7 mouse cellular contexts compared by ENCODE assay signal in the genomic region with DNA sequence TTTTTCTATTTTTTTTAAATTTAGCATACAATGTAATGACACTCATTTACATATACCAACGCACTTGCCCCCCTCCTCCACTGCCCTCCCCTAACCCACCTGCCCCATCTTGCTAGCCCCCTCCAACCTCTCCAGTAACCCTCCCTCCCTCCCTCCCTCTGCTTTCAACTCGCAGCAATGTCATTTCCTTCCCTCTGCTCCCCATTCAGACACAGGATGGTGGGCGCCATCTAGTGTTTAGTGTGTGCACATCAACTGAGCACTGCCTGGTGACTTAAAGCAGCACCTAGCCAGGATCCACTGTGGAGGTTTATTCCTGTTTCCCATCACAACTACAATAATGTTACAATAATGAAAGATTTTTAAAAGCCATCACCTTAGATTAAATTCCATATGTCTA.
DNase-seq lines count a peak whose midpoint lies in the region; ATAC-seq and TF ChIP-seq lines count a peak whose summit lies in the region.

No protein-coding gene starts in this region.

- TF ChIP-seq POLR2A in MEL (IDR thresholded peaks at IDR 0.05; ENCODE audit: control insufficient read depth in 1 of 2, insufficient read depth in 1 of 2, low read depth in 1 of 2, low read length in 2 of 2, poor library complexity in 1 of 2) = no peak

- peak; percentile 6 for TF ChIP-seq RAD21 in MEL (IDR thresholded peaks at IDR 0.05; ENCODE audit: low read depth, low read length)

- H3K79me2 ChIP-seq in MEL (ENCODE audit: control insufficient read depth, insufficient read depth, low read length, poor library complexity) = no peaks in the 10 kb centered on the region

- TF ChIP-seq CTCF in MEL (IDR thresholded peaks at IDR 0.05 in 2 of 3, conservative IDR thresholded peaks at IDR 0.05 in 1 of 3; ENCODE audit: control insufficient read depth in 1 of 3, insufficient read depth in 1 of 3, low read depth in 2 of 3, low read length in 3 of 3, poor library complexity in 1 of 3, severe bottlenecking in 1 of 3) = peak; percentile 23 to 54 (median 38)

- H3K27ac ChIP-seq in MEL (ENCODE audit: control insufficient read depth, low read depth, low read length) = no peak overlapping the region

- DNase-seq in MEL (ENCODE audit: low read depth, low spot score) = peak; percentile 20
- DNase-seq in adrenal gland, postnatal 14 days = peak; percentile 78
- peak; percentile 47 for DNase-seq in embryo, embryonic 11.5 days (ENCODE audit: low read depth, low spot score)
- peak; percentile 56 to 82 for DNase-seq in layer of hippocampus, adult 18-20 months (ENCODE audit: low spot score in 2 of 2)
- peak; percentile 27 to 45 for DNase-seq in lung, postnatal 4 days
- peak; percentile 71 to 80 for DNase-seq in right cerebral cortex, adult 2 months (ENCODE audit: low spot score in 2 of 2)

- no peaks in the 10 kb centered on the region for H3K36me3 ChIP-seq in MEL (ENCODE audit: control insufficient read depth in 1 of 2, insufficient read depth in 2 of 2, low read length in 2 of 2)

- H3K4me1 ChIP-seq in MEL (ENCODE audit: control insufficient read depth in 1 of 2, insufficient read depth in 2 of 2, low read length in 2 of 2) = no peaks in the 10 kb centered on the region

- TF ChIP-seq EP300 in MEL (IDR thresholded peaks at IDR 0.05; ENCODE audit: low read depth in 1 of 2, low read length in 2 of 2) = no peak

- no peak overlapping the region for H3K4me3 ChIP-seq in MEL (ENCODE audit: control insufficient read depth in 1 of 2, insufficient read depth in 1 of 2, low read depth in 2 of 2, low read length in 2 of 2)

- peak; percentile 99 for ATAC-seq in hematopoietic stem cell, adult 5-6 weeks (replicated peaks in 1 of 2; ENCODE audit: insufficient read depth in 1 of 2, low FRiP score in 2 of 2, low TSS enrichment in 1 of 2, low read depth in 1 of 2, poor library complexity in 2 of 2, severe bottlenecking in 2 of 2)

- H3K9ac ChIP-seq in MEL (ENCODE audit: control insufficient read depth, low read depth, low read length, poor library complexity, severe bottlenecking) = no peak overlapping the region

- no peaks in the 10 kb centered on the region for H3K27me3 ChIP-seq in MEL (ENCODE audit: control insufficient read depth in 1 of 2, insufficient read depth in 2 of 2, low read length in 2 of 2)

- no peaks in the 10 kb centered on the region for H3K9me3 ChIP-seq in MEL (replicated peaks; ENCODE audit: insufficient read depth, low read length)

TF ChIP-seq in MEL, 35 proteins besides CTCF, POLR2A, EP300 and RAD21:
- no peak for TF ChIP-seq TAL1 (IDR thresholded peaks at IDR 0.05; ENCODE audit: low read length)
- TF ChIP-seq MYB (IDR thresholded peaks at IDR 0.05; ENCODE audit: low read depth, low read length) = no peak
- peak; percentile 23; the same call in 1 of the 2 replicates for TF ChIP-seq SMC3 (IDR thresholded peaks at IDR 0.05; ENCODE audit: low read depth, low read length)
TF ChIP-seq in MEL: peak in this region for 1.

Comparison
In these comparisons a context has a peak if more than half of its experiments do, and no peak if none do; other contexts are left out.
1. DNase-seq: peak in every context shown above with its lines; median percentile 78 in adrenal gland, postnatal 14 days; 76 in right cerebral cortex, adult 2 months; 69 in layer of hippocampus, adult 18-20 months; 47 in embryo, embryonic 11.5 days; 36 in lung, postnatal 4 days; 20 in MEL.